Mouse (Mus musculus): ENCODE results near the gene Themis2. TPM values are rescaled to one million over a fixed set of nuclear protein-coding genes. Genes with fewer than 3 reads are reported as not detected.

The Themis2 gene
- polyA plus RNA-seq, 1 experiment = 55.0 TPM

GRCm38 (mm10) chr4:132735894-132736293 is 60.3 kb downstream of the Themis2 start:
- H3K4me1 ChIP-seq (ENCODE audit: control insufficient read depth, insufficient read depth, insufficient read length) = peaks cover 5% of the 10 kb centered on the region; the same call in 1 of the 2 replicates
- no peak for DNase-seq (ENCODE audit: low read depth in 1 of 2, low spot score in 2 of 2)
- H3K27me3 ChIP-seq (ENCODE audit: control insufficient read depth, insufficient read depth, low read length) = no peaks in the 10 kb centered on the region
- H3K4me3 ChIP-seq (ENCODE audit: extremely low read depth, insufficient read depth, insufficient read length) = no peak overlapping the region
- 67% methylated on average over 3 of the region's 3 CpGs for WGBS
- no peak overlapping the region for H3K27ac ChIP-seq (ENCODE audit: insufficient read depth, low read length)
- no peak for TF ChIP-seq POLR2A (IDR thresholded peaks at IDR 0.05; ENCODE audit: low read depth, low read length)
- TF ChIP-seq CTCF (IDR thresholded peaks at IDR 0.05; ENCODE audit: extremely low read depth, insufficient read depth, insufficient read length, insufficient replicate concordance) = no peak
- no peaks in the 10 kb centered on the region for H3K36me3 ChIP-seq (ENCODE audit: control insufficient read depth, insufficient read depth, low read length)

- H3K36me3 ChIP-seq (ENCODE audit: control insufficient read depth, insufficient read depth, low read length) = no peaks in the 10 kb centered on the region
- DNase-seq (ENCODE audit: low read depth in 1 of 2, low spot score in 2 of 2) = no peak
- no peaks in the 10 kb centered on the region for H3K27me3 ChIP-seq (ENCODE audit: control insufficient read depth, insufficient read depth, low read length)
- H3K4me3 ChIP-seq (ENCODE audit: extremely low read depth, insufficient read depth, insufficient read length) = no peak overlapping the region
- no peak overlapping the region for H3K27ac ChIP-seq (ENCODE audit: insufficient read depth, low read length)
- 86% methylated on average over 2 of the region's 2 CpGs for WGBS
- peaks cover 5% of the 10 kb centered on the region; the same call in 1 of the 2 replicates for H3K4me1 ChIP-seq (ENCODE audit: control insufficient read depth, insufficient read depth, insufficient read length)
- TF ChIP-seq CTCF (IDR thresholded peaks at IDR 0.05; ENCODE audit: extremely low read depth, insufficient read depth, insufficient read length, insufficient replicate concordance) (no peak), POLR2A (IDR thresholded peaks at IDR 0.05; ENCODE audit: low read depth, low read length) (no peak)
These were observed 60.8 kb downstream of the Themis2 start for GRCm38 (mm10) chr4:132735389-132735788.

- Histone ChIP-seq H3K4me1 (ENCODE audit: control insufficient read depth, insufficient read depth, insufficient read length) (peaks cover 5% of the 10 kb centered on the region; the same call in 1 of the 2 replicates), H3K4me3 (ENCODE audit: extremely low read depth, insufficient read depth, insufficient read length) (no peak overlapping the region), H3K27me3 (ENCODE audit: control insufficient read depth, insufficient read depth, low read length) (no peaks in the 10 kb centered on the region), H3K27ac (ENCODE audit: insufficient read depth, low read length) (no peak overlapping the region), H3K36me3 (ENCODE audit: control insufficient read depth, insufficient read depth, low read length) (no peaks in the 10 kb centered on the region)
- no peak for TF ChIP-seq CTCF (IDR thresholded peaks at IDR 0.05; ENCODE audit: extremely low read depth, insufficient read depth, insufficient read length, insufficient replicate concordance)
- no peak for DNase-seq (ENCODE audit: low read depth in 1 of 2, low spot score in 2 of 2)
- WGBS = 96% methylated on average over 2 of the region's 2 CpGs
These were observed 61.4 kb downstream of the Themis2 start for GRCm38 (mm10) chr4:132734766-132735165.

GRCm38 (mm10) chr4:132733071-132733770 is 63.0 kb downstream of the Themis2 start:
- H3K27me3 ChIP-seq (ENCODE audit: control insufficient read depth, insufficient read depth, low read length) = no peaks in the 10 kb centered on the region
- no peak overlapping the region for H3K4me3 ChIP-seq (ENCODE audit: extremely low read depth, insufficient read depth, insufficient read length)
- no peak overlapping the region for H3K27ac ChIP-seq (ENCODE audit: insufficient read depth, low read length)
- WGBS = 96% methylated on average over 25 of the region's 25 CpGs
- H3K36me3 ChIP-seq (ENCODE audit: control insufficient read depth, insufficient read depth, low read length) = no peaks in the 10 kb centered on the region
- H3K4me1 ChIP-seq (ENCODE audit: control insufficient read depth, insufficient read depth, insufficient read length) = peaks cover 5% of the 10 kb centered on the region; the same call in 1 of the 2 replicates
- TF ChIP-seq CTCF (IDR thresholded peaks at IDR 0.05; ENCODE audit: extremely low read depth, insufficient read depth, insufficient read length, insufficient replicate concordance) (no peak), POLR2A (IDR thresholded peaks at IDR 0.05; ENCODE audit: low read depth, low read length) (no peak)
- no peak for DNase-seq (ENCODE audit: low read depth in 1 of 2, low spot score in 2 of 2)

GRCm38 (mm10) chr4:132732148-132732684 is 64.0 kb downstream of the Themis2 start, which contains the start of gene Xkr8:
Gene Xkr8, minus strand, starts transcription at chr4:132732546.
- 2% methylated on average over 34 of the region's 34 CpGs for WGBS
- peak; percentile 59 to 94 for DNase-seq (ENCODE audit: low read depth in 1 of 2, low spot score in 2 of 2)
- Histone ChIP-seq H3K36me3 (ENCODE audit: control insufficient read depth, insufficient read depth, low read length) (peaks cover 4% of the 10 kb centered on the region), H3K4me3 (ENCODE audit: extremely low read depth, insufficient read depth, insufficient read length) (peak within 1 kb of the TSS; percentile 71), H3K4me1 (ENCODE audit: control insufficient read depth, insufficient read depth, insufficient read length) (peaks cover 5% of the 10 kb centered on the region; the same call in 1 of the 2 replicates), H3K27ac (ENCODE audit: insufficient read depth, low read length) (no peak within 1 kb of the TSS), H3K27me3 (ENCODE audit: control insufficient read depth, insufficient read depth, low read length) (no peaks in the 10 kb centered on the region)
- no peak; the same call in 1 of the 2 replicates for TF ChIP-seq POLR2A (IDR thresholded peaks at IDR 0.05; ENCODE audit: low read depth, low read length)

Other genes with a start within 250 kb of the Themis2 start
- gene Ptafr, start 232.3 kb downstream of the Themis2 start, polyA plus RNA-seq (2012; rRNA removed) = 10.5 and 10.6 TPM in 2 replicates
- 21.3 and 22.0 TPM in 2 replicates for gene Eya3, start 157.4 kb downstream of the Themis2 start, polyA plus RNA-seq (2012; rRNA removed)
- 3.4 and 7.8 TPM in 2 replicates for gene Xkr8, start 63.8 kb downstream of the Themis2 start, polyA plus RNA-seq (2012; rRNA removed)
- 1.5 and 4.2 TPM in 2 replicates for gene Smpdl3b, start 39.1 kb downstream of the Themis2 start, polyA plus RNA-seq (2012; rRNA removed)
- gene Rpa2, start 28.1 kb downstream of the Themis2 start, polyA plus RNA-seq (2012; rRNA removed) = 15.4 and 19.9 TPM in 2 replicates
- 21.3 and 25.0 TPM in 2 replicates for gene Ppp1r8, start 46.8 kb upstream of the Themis2 start, polyA plus RNA-seq (2012; rRNA removed)
- 6.3 and 6.8 TPM in 2 replicates for gene Stx12, start 88.1 kb upstream of the Themis2 start, polyA plus RNA-seq (2012; rRNA removed)
- gene Fam76a, start 126.2 kb upstream of the Themis2 start, polyA plus RNA-seq (2012; rRNA removed) = 7.2 and 9.1 TPM in 2 replicates
- 37.5 and 39.9 TPM in 2 replicates for gene Fgr, start 177.7 kb upstream of the Themis2 start, polyA plus RNA-seq (2012; rRNA removed)
- gene Ahdc1, start 214.9 kb upstream of the Themis2 start, polyA plus RNA-seq (2012; rRNA removed) = 24.3 and 25.1 TPM in 2 replicates